Mouse (Mus musculus) small intestine, adult 2 months (tissue): ENCODE results near the gene Resf1. TPM values are rescaled to one million over a fixed set of nuclear protein-coding genes. Genes with fewer than 3 reads are reported as not detected.

ENCODE experiments used
- H3K27ac ChIP-seq: fragments of 200-500 bp; 2 replicates; pipeline ENCODE4 v1.5.1; 2012; ENCODE audit warnings: low read depth, low read length, control low read depth, inconsistent platforms; ENCODE audit not compliant: insufficient read depth
- H3K27me3 ChIP-seq: fragments of 200-500 bp; 2 replicates; pipeline ENCODE4 v1.6.1; 2012; ENCODE audit warnings: mild to moderate bottlenecking, moderate library complexity, low read length, inconsistent platforms; ENCODE audit not compliant: control insufficient read depth, insufficient read depth
- H3K36me3 ChIP-seq: fragments of 200-500 bp; 2 replicates; pipeline ENCODE4 v1.6.1; 2012; ENCODE audit warnings: mild to moderate bottlenecking, low read length, control low read depth, inconsistent platforms; ENCODE audit not compliant: control insufficient read depth, insufficient read depth
- H3K4me1 ChIP-seq: fragments of 200-500 bp; 2 replicates; pipeline ENCODE4 v1.6.1; 2012; ENCODE audit warnings: low read length, inconsistent platforms, mixed read lengths; ENCODE audit not compliant: control insufficient read depth, insufficient read depth, insufficient read length
- H3K4me3 ChIP-seq: fragments of 200-500 bp; 2 replicates; pipeline ENCODE4 v1.5.1; 2012; ENCODE audit warnings: low read depth, mild to moderate bottlenecking, control low read depth, inconsistent platforms, low read length, moderate library complexity
- CTCF ChIP-seq: fragments of 200-500 bp; IDR thresholded peaks from 2 replicates; pipeline ENCODE4 v1.5.1; 2012; ENCODE audit warnings: low read depth, mild to moderate bottlenecking, control low read depth, inconsistent platforms, low read length, moderate library complexity, mixed read lengths; ENCODE audit not compliant: insufficient replicate concordance, insufficient read length; ENCODE audit errors: extremely low read depth
- POLR2A ChIP-seq: fragments of 200-500 bp; IDR thresholded peaks from 2 replicates; pipeline ENCODE4 v1.6.1; 2012; ENCODE audit warnings: low read depth, mild to moderate bottlenecking, control low read depth, inconsistent platforms, low read length, moderate library complexity
- WGBS: fragments of 180-500 bp; shearing (Covaris S2); methylation state at CpG from one replicate; pipeline ENCODE4 v1.1.7; 2018; 5-methylcytosine and 5-hydroxymethylcytosine counted together
- polyA plus RNA-seq: library from polyadenylated mRNA; depleted of rRNA; stranded (reverse); fragments of >200 nt; gene quantifications from 2 replicates; pipeline ENCODE4 v1.2.3, GENCODE M21; 2012; rRNA removed

Gene Resf1
- polyA plus RNA-seq, 1 experiment = 12.6 TPM

DNA sequence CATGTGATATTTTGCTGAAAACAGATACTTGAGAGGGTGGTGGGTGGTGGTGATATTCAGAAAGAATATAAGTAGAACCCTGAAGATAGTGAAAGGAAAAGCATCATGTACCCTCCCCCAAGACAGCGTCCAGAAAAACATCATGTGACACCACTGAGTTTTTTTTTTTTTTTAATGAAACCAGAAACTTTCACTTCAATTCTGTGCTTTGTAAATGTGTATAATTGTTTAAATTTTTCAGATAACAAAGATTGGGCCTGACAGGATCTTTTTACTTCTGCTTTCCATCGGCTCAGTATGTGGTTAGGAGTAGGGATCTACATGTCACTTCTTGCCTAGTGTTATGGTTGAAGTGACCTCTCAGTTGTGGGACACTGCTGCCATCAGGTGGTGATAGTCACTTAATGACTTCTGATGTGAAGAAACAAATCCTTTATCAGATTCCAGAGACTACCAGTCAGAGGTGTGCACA, 65.8 kb downstream of the Resf1 start:
- WGBS = 36% methylated on average over 2 of the region's 2 CpGs
- no peak overlapping the region for H3K4me3 ChIP-seq
- no peaks in the 10 kb centered on the region for H3K36me3 ChIP-seq

DNA sequence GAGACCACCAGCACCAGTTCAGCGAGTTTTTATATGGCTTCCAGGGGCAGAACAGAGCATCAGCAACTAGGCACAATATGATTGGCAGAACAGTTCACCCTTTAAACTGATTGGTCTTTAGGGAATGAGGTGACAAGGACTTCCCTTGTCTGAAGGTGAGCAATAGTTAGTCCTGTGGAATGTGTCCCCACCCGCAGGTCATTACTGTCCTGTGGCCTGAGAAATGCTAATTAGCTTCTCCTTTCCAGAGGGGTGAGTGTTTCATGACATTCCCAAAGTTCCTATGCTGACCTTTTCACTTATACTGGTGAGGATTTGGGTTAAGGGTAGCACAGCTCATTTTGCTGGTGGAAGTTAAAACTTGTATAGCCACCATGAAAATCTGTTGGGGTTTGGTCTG, 74.3 kb downstream of the Resf1 start:
- TF ChIP-seq POLR2A (no peak), CTCF (no peak)
- Histone ChIP-seq H3K27ac (no peak overlapping the region), H3K27me3 (no peaks in the 10 kb centered on the region), H3K36me3 (no peaks in the 10 kb centered on the region), H3K4me3 (no peak overlapping the region), H3K4me1 (no peaks in the 10 kb centered on the region)
- 92% methylated on average over 2 of the region's 2 CpGs for WGBS

More for the DNA sequence above, 65.8 kb downstream of the Resf1 start:
- H3K27me3 ChIP-seq = no peaks in the 10 kb centered on the region
- no peak for TF ChIP-seq POLR2A
- no peak for TF ChIP-seq CTCF
- peaks cover 2% of the 10 kb centered on the region; the same call in 1 of the 2 replicates for H3K4me1 ChIP-seq
- H3K27ac ChIP-seq = no peak overlapping the region

Other genes with a start within 250 kb of the Resf1 start
- 13.5 and 36.1 TPM in 2 replicates for gene Dennd5b, start 207.7 kb upstream of the Resf1 start, polyA plus RNA-seq
- not detected in 2 replicates for gene Gm10203, start 179.2 kb upstream of the Resf1 start, polyA plus RNA-seq
- 0.80 and 3.4 TPM in 2 replicates for gene Etfbkmt, start 169.6 kb upstream of the Resf1 start, polyA plus RNA-seq
- 2.8 and 4.0 TPM in 2 replicates for gene Amn1, start 120.7 kb upstream of the Resf1 start, polyA plus RNA-seq
- gene Bicd1, start 99.5 kb downstream of the Resf1 start, polyA plus RNA-seq = 0.61 and 0.84 TPM in 2 replicates